Mouse (Mus musculus): ENCODE data around the gene Olfr275.
"Not testable (repeated sequence)": the region's sequence is repeated elsewhere in the genome, so short reads cannot be mapped to it uniquely, and the experiment has no call there.

Olfr275 gene

DNA sequence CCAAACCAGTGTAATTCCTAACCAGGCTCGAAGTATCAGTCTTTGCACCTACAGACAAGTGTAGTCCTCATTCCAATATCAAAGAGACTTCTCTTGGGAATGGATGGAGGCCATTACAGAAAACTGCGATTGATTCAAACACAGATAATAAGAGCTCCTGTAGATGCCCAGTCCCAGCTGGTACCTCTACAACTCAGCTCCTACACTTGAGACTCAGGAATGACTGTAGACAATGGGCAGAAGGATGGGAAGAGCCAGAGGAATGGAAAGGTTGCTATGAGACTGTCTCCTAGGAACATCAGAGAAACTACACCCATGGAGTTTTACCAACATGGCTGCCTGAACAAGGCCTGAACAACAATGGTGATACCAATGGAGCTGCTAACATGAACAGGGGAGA, at the start of gene Olfr275:
Gene Olfr275 (plus strand): TSS at position 301 of the 400 bp plus-strand sequence.
- DNase-seq (ENCODE audit: low spot score) = no peak

DNA sequence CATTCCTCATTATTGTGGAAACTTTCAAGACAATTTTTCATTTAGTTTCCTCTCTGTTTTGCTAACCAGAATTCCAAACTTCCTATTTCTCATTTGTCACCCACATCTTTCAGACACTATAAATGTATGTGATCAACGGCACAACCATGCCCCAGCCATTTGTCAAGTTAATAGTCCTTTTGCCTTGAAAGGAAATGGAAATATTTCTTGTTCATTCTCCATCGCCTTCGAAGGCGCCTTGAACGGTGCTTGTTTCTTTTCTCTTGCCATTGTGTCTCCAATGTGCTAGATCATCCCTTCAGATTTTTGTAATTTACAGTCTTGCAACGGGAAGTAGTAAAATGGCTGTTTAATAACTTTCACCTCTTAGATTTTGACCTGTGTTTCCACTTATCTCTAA, 48.8 kb upstream of the Olfr275 start:
- DNase-seq (ENCODE audit: low spot score) = no peak

GRCm38 (mm10) chr4:52772186-52772585, 42.2 kb upstream of the Olfr275 start:
- no peak for DNase-seq (ENCODE audit: low spot score)

DNA sequence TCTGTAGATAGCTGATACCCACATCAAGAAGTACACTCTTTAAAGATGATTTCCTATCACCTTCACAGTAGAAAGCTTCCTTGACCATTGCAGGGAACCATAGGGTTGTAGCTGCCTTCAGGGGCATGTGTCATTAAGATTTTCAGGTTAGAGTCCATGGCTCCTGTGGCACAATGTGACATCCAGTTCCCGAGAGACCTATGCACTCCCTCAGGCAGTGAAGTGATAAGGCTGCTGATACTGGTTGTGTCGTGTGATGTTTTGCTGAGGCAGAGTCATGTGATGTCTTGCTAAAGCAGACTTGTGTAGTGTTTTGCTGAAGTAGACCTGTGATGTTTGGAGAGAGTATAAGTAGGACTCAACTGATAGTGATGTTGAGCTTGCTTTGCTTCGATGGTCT, 14.4 kb upstream of the Olfr275 start:
- DNase-seq (ENCODE audit: low spot score) = no peak

DNA sequence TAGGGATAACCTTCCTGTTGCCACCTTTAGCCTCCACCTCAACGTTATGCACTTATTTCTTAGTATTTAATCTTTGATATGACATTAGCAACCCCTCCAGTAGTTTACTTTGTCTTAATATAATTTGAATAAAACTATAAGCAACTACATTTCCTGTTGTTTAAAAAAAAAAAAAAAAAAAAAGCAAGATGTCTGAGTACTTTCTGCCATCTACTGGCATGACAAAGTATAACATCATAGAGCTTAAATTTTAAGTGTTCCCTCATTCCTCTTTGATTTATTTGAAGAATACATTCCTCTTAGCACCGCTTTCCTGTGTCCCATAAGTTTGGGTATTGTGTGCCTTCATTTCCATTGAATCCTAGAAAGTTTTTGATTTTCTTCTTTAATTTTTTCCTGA, 2.5 kb upstream of the Olfr275 start:
- peak; percentile 24 for DNase-seq (ENCODE audit: low spot score)

- DNase-seq (ENCODE audit: low spot score) = no peak
These were observed 7.0 kb downstream of the Olfr275 start for GRCm38 (mm10) chr4:52821375-52821774.

GRCm38 (mm10) chr4:52845411-52845810, 31.0 kb downstream of the Olfr275 start:
- DNase-seq (ENCODE audit: low spot score) = not testable (repeated sequence)

GRCm38 (mm10) chr4:52849039-52849635, 34.7 kb downstream of the Olfr275 start:
- DNase-seq (ENCODE audit: low spot score) = no peak

GRCm38 (mm10) chr4:52849672-52850071, 35.3 kb downstream of the Olfr275 start:
- no peak for DNase-seq (ENCODE audit: low spot score)

- no peak for DNase-seq (ENCODE audit: low spot score)
These were observed 44.7 kb downstream of the Olfr275 start, which contains the start of gene Olfr273 for GRCm38 (mm10) chr4:52859136-52859535. Gene Olfr273 (minus strand): TSS chr4:52859236.

GRCm38 (mm10) chr4:52864156-52864555, 49.8 kb downstream of the Olfr275 start:
- no peak for DNase-seq (ENCODE audit: low spot score)
